Mouse (Mus musculus) hindbrain, embryonic 11.5 days (tissue): ENCODE measurements at regions not wholly inside any gene's neighbourhood (a gene's known extent, or its start where the extent isn't known, plus 50 kb on each side); places are given as distances from the start of the nearest gene placed in this dataset.

ENCODE experiments used
- ATAC-seq: fragments of 200-750 bp; cut with Nextera tagmentation; 2 replicates; pipeline ENCODE4 v1.8.0; 2017; ENCODE audit warnings: mild to moderate bottlenecking, moderate TSS enrichment, moderate library complexity; ENCODE audit not compliant: low FRiP score
- DNase-seq: peaks from one replicate; pipeline ENCODE4 v3.0.0-alpha.2; 2015; ENCODE audit warnings: low spot score
- H3K27ac ChIP-seq: fragments of 300-500 bp; sonication (generic); 2 replicates; pipeline ENCODE4 v1.5.1; 2014; ENCODE audit warnings: mild to moderate bottlenecking, low read depth, low read length
- H3K27me3 ChIP-seq: fragments of 300-500 bp; sonication (generic); 2 replicates; pipeline ENCODE4 v1.6.1; 2014; ENCODE audit warnings: mild to moderate bottlenecking, low read length, moderate library complexity, mixed read lengths; ENCODE audit not compliant: control insufficient read depth, insufficient read depth
- H3K36me3 ChIP-seq: fragments of 300-500 bp; sonication (generic); 2 replicates; pipeline ENCODE4 v1.6.1; 2014; ENCODE audit warnings: mild to moderate bottlenecking, low read length, moderate library complexity, mixed read lengths; ENCODE audit not compliant: control insufficient read depth, insufficient read depth
- H3K4me1 ChIP-seq: fragments of 300-500 bp; sonication (generic); replicated peaks from 2 replicates; pipeline ENCODE4 v1.6.1; 2014; ENCODE audit warnings: low read length, mixed read lengths; ENCODE audit not compliant: control insufficient read depth, insufficient read depth
- H3K4me2 ChIP-seq: fragments of 300-500 bp; sonication (generic); replicated peaks from 2 replicates; pipeline ENCODE4 v1.6.1; 2014; ENCODE audit warnings: mild to moderate bottlenecking, low read depth, low read length
- H3K4me3 ChIP-seq: fragments of 300-500 bp; sonication (generic); 2 replicates; pipeline ENCODE4 v1.5.1; 2014; ENCODE audit warnings: low read depth, low read length
- H3K9ac ChIP-seq: fragments of 300-500 bp; sonication (generic); 2 replicates; pipeline ENCODE4 v1.6.1; 2014; ENCODE audit warnings: low read depth, low read length
- H3K9me3 ChIP-seq: fragments of 300-500 bp; sonication (generic); 2 replicates; pipeline ENCODE4 v1.6.1; 2016; ENCODE audit warnings: low read length; ENCODE audit not compliant: control insufficient read depth
- WGBS: fragments of 180-500 bp; shearing (Covaris S2); extraction: QIAGEN DNeasy Blood & Tissue Kit; methylation state at CpG from one replicate; pipeline ENCODE4 v1.1.7; 2014; 5-methylcytosine and 5-hydroxymethylcytosine counted together

- WGBS, result 94% methylated on average over 1 of the region's 1 CpGs
- Histone ChIP-seq H3K27me3 (no peaks in the 10 kb centered on the region), H3K9me3 (no peaks in the 10 kb centered on the region), H3K4me1 (no peaks in the 10 kb centered on the region), H3K4me3 (no peak overlapping the region), H3K9ac (no peak overlapping the region), H3K4me2 (no peak overlapping the region), H3K36me3 (no peaks in the 10 kb centered on the region), H3K27ac (no peak overlapping the region)
- ATAC-seq, result no peak
- DNase-seq, result no peak
These were observed 627.3 kb upstream of the Tmprss15 start for GRCm38 (mm10) chr16:79718230-79718629.

GRCm38 (mm10) chr16:79692444-79692843 lies 601.5 kb upstream of the Tmprss15 start:
- no peak overlapping the region for H3K27ac ChIP-seq
- DNase-seq (no peak), ATAC-seq (no peak)
- H3K4me3 ChIP-seq, result no peak overlapping the region
- 43% methylated on average over 2 of the region's 2 CpGs for WGBS
- H3K36me3 ChIP-seq, result no peaks in the 10 kb centered on the region
- no peak overlapping the region for H3K9ac ChIP-seq
- H3K27me3 ChIP-seq, result no peaks in the 10 kb centered on the region
- no peaks in the 10 kb centered on the region for H3K9me3 ChIP-seq
- H3K4me1 ChIP-seq, result no peaks in the 10 kb centered on the region
- H3K4me2 ChIP-seq, result no peak overlapping the region

- no peak for ATAC-seq
- 84% methylated on average over 6 of the region's 6 CpGs for WGBS
- H3K27ac ChIP-seq, result no peak overlapping the region
These were observed 560.4 kb upstream of the Tmprss15 start for GRCm38 (mm10) chr16:79651162-79651741.

GRCm38 (mm10) chr16:79640898-79641297 lies 550.0 kb upstream of the Tmprss15 start:
- no peaks in the 10 kb centered on the region for H3K4me1 ChIP-seq
- no peak overlapping the region for H3K4me3 ChIP-seq
- 79% methylated on average over 3 of the region's 3 CpGs for WGBS
- no peaks in the 10 kb centered on the region for H3K9me3 ChIP-seq
- DNase-seq (no peak), ATAC-seq (no peak)
- H3K9ac ChIP-seq, result no peak overlapping the region
- H3K27ac ChIP-seq, result no peak overlapping the region
- no peaks in the 10 kb centered on the region for H3K27me3 ChIP-seq
- H3K36me3 ChIP-seq, result no peaks in the 10 kb centered on the region
- H3K4me2 ChIP-seq, result no peak overlapping the region

More at GRCm38 (mm10) chr16:79651162-79651741, 560.4 kb upstream of the Tmprss15 start:
- no peaks in the 10 kb centered on the region for H3K4me1 ChIP-seq
- no peaks in the 10 kb centered on the region for H3K36me3 ChIP-seq
- no peaks in the 10 kb centered on the region for H3K27me3 ChIP-seq
- H3K4me2 ChIP-seq, result no peak overlapping the region
- H3K9ac ChIP-seq, result no peak overlapping the region
- no peak for DNase-seq
- H3K9me3 ChIP-seq, result no peaks in the 10 kb centered on the region
- no peak overlapping the region for H3K4me3 ChIP-seq

GRCm38 (mm10) chr16:79627139-79627538 lies 536.2 kb upstream of the Tmprss15 start:
- no peak overlapping the region for H3K9ac ChIP-seq
- H3K4me2 ChIP-seq, result no peak overlapping the region
- no peaks in the 10 kb centered on the region for H3K4me1 ChIP-seq
- H3K9me3 ChIP-seq, result no peaks in the 10 kb centered on the region
- ATAC-seq, result no peak
- H3K36me3 ChIP-seq, result no peaks in the 10 kb centered on the region
- H3K4me3 ChIP-seq, result no peak overlapping the region
- DNase-seq, result no peak
- 64% methylated on average over 1 of the region's 1 CpGs for WGBS
- H3K27me3 ChIP-seq, result no peaks in the 10 kb centered on the region
- H3K27ac ChIP-seq, result no peak overlapping the region

- DNase-seq (no peak), ATAC-seq (no peak)
- Histone ChIP-seq H3K9ac (no peak overlapping the region), H3K4me2 (no peak overlapping the region), H3K4me3 (no peak overlapping the region), H3K9me3 (no peaks in the 10 kb centered on the region), H3K27me3 (no peaks in the 10 kb centered on the region), H3K36me3 (no peaks in the 10 kb centered on the region), H3K4me1 (no peaks in the 10 kb centered on the region), H3K27ac (no peak overlapping the region)
- 88% methylated on average over 5 of the region's 5 CpGs for WGBS
These were observed 520.1 kb upstream of the Tmprss15 start for GRCm38 (mm10) chr16:79611002-79611401.

GRCm38 (mm10) chr16:79590891-79591290 lies 500.0 kb upstream of the Tmprss15 start:
- 73% methylated on average over 3 of the region's 3 CpGs for WGBS
- Histone ChIP-seq H3K27ac (no peak overlapping the region), H3K4me3 (no peak overlapping the region), H3K9ac (no peak overlapping the region), H3K4me2 (no peak overlapping the region), H3K9me3 (no peaks in the 10 kb centered on the region), H3K4me1 (no peaks in the 10 kb centered on the region), H3K36me3 (no peaks in the 10 kb centered on the region), H3K27me3 (no peaks in the 10 kb centered on the region)
- DNase-seq (no peak), ATAC-seq (no peak)

- Histone ChIP-seq H3K27me3 (no peaks in the 10 kb centered on the region), H3K27ac (no peak overlapping the region), H3K36me3 (no peaks in the 10 kb centered on the region), H3K4me1 (no peaks in the 10 kb centered on the region), H3K9me3 (no peaks in the 10 kb centered on the region), H3K4me2 (no peak overlapping the region), H3K4me3 (no peak overlapping the region), H3K9ac (no peak overlapping the region)
- peak; percentile 53 for ATAC-seq
- DNase-seq, result no peak
These were observed 494.8 kb upstream of the Tmprss15 start for GRCm38 (mm10) chr16:79585745-79586144.

- WGBS, result 81% methylated on average over 2 of the region's 2 CpGs
- Histone ChIP-seq H3K4me3 (no peak overlapping the region), H3K9me3 (no peaks in the 10 kb centered on the region), H3K9ac (no peak overlapping the region), H3K4me2 (no peak overlapping the region), H3K4me1 (no peaks in the 10 kb centered on the region), H3K27me3 (no peaks in the 10 kb centered on the region), H3K36me3 (no peaks in the 10 kb centered on the region), H3K27ac (no peak overlapping the region)
- DNase-seq (no peak), ATAC-seq (no peak)
These were observed 480.0 kb upstream of the Tmprss15 start for GRCm38 (mm10) chr16:79570867-79571266.
